Mouse (Mus musculus): ENCODE measurements around the gene Chit1. TPM values are rescaled to one million over a fixed set of nuclear protein-coding genes. Genes with fewer than 3 reads are reported as not detected.

Gene Chit1
- polyA plus RNA-seq (2017; shearing (Covaris generic)): under 1 TPM in 1 of 2 experiments, not detected in 1; 0.10 TPM

GRCm38 (mm10) chr1:134110979-134111378 is at the start of gene Chit1:
TSS of gene Chit1 (plus strand) at chr1:134111242.

GRCm38 (mm10) chr1:134078802-134079476 is 32.1 kb upstream of the Chit1 start, which contains the start of gene Btg2:
TSS of gene Btg2 (minus strand) at chr1:134079120.

GRCm38 (mm10) chr1:134182025-134182424 is 71.0 kb downstream of the Chit1 start, which contains the start of gene Chil1:
TSS of gene Chil1 (plus strand) at chr1:134182176.

GRCm38 (mm10) chr1:134193126-134193525 is 82.1 kb downstream of the Chit1 start, which contains the start of gene Mybph:
TSS of gene Mybph (plus strand) at chr1:134193448.

Other genes with a start within 250 kb of the Chit1 start
- gene Optc, start 203.2 kb upstream of the Chit1 start, polyA plus RNA-seq (2017; shearing (Covaris generic)): under 1 TPM in 1 of 2 experiments, not detected in 1; 0.58 TPM
- gene Prelp, start 189.8 kb upstream of the Chit1 start, polyA plus RNA-seq (2017; shearing (Covaris generic)): under 1 TPM in 1 of 2 experiments, not detected in 1; 0.13 TPM
- not detected for gene Fmod, start 74.0 kb upstream of the Chit1 start, polyA plus RNA-seq (2017; shearing (Covaris generic))
- gene Btg2, start 32.1 kb upstream of the Chit1 start, polyA plus RNA-seq (2017; shearing (Covaris generic)): 10 to 100 TPM; 63.6 to 92.7 TPM
- gene Chil1, start 70.9 kb downstream of the Chit1 start, polyA plus RNA-seq (2017; shearing (Covaris generic)): 1 to 10 TPM in 1 of 2 experiments, under 1 TPM in 1; 0.60 to 2.5 TPM
- gene Mybph, start 82.2 kb downstream of the Chit1 start, polyA plus RNA-seq (2017; shearing (Covaris generic)): not detected
- 1 to 10 TPM in 1 of 2 experiments, under 1 TPM in 1; 0.37 to 1.0 TPM for gene Adora1, start 124.2 kb downstream of the Chit1 start, polyA plus RNA-seq (2017; shearing (Covaris generic))
- gene Myog, start 178.7 kb downstream of the Chit1 start, polyA plus RNA-seq (2017; shearing (Covaris generic)): not detected
- gene Ppfia4, start 221.7 kb downstream of the Chit1 start, polyA plus RNA-seq (2017; shearing (Covaris generic)): under 1 TPM in 1 of 2 experiments, not detected in 1; 0.41 TPM